Mouse (Mus musculus) cerebellum, adult 2 months (tissue): ENCODE data around the gene Gpc6. TPM values are rescaled to one million over a fixed set of nuclear protein-coding genes. Genes with fewer than 3 reads are reported as not detected.

Experiments
- DNase-seq, 2 experiments: peaks; one replicate each; pipeline ENCODE4 v3.0.0; 2021
- H3K27ac ChIP-seq: fragments of 200-500 bp; 2 replicates; pipeline ENCODE4 v1.5.1; 2012; ENCODE audit warnings: low read length, control low read depth, inconsistent platforms; ENCODE audit not compliant: insufficient read depth
- H3K27me3 ChIP-seq: fragments of 200-500 bp; 2 replicates; pipeline ENCODE4 v1.6.1; 2012; ENCODE audit warnings: inconsistent platforms, mild to moderate bottlenecking, low read length, moderate library complexity; ENCODE audit not compliant: control insufficient read depth, insufficient read depth
- H3K4me1 ChIP-seq: fragments of 200-500 bp; 2 replicates; pipeline ENCODE4 v1.6.1; 2011; ENCODE audit warnings: low read length; ENCODE audit not compliant: control insufficient read depth, insufficient read depth
- H3K4me3 ChIP-seq: fragments of 200-500 bp; replicated peaks from 2 replicates; pipeline ENCODE3; 2011; ENCODE audit warnings: mild to moderate bottlenecking, low read depth, low read length, control low read depth; ENCODE audit not compliant: insufficient read depth
- CTCF ChIP-seq: fragments of 200-500 bp; IDR thresholded peaks from 2 replicates; pipeline ENCODE4 v1.5.1; 2011; ENCODE audit warnings: low read depth, mild to moderate bottlenecking, control low read depth, low read length, moderate library complexity, borderline replicate concordance; ENCODE audit not compliant: insufficient read depth
- POLR2A ChIP-seq: fragments of 200-500 bp; IDR thresholded peaks from 2 replicates; pipeline ENCODE4 v1.6.1; 2011; ENCODE audit warnings: low read length, control low read depth, borderline replicate concordance; ENCODE audit not compliant: insufficient read depth
- WGBS: fragments of 180-500 bp; shearing (Covaris S2); methylation state at CpG from one replicate; pipeline ENCODE4 v1.1.7; 2018; 5-methylcytosine and 5-hydroxymethylcytosine counted together
- polyA plus RNA-seq: library from polyadenylated mRNA; depleted of rRNA; stranded (reverse); fragments of >200 nt; gene quantifications from 2 replicates; pipeline ENCODE4 v1.2.3, GENCODE M21; 2012

Gpc6 gene
- polyA plus RNA-seq, 1 experiment, result 5.3 TPM

DNA sequence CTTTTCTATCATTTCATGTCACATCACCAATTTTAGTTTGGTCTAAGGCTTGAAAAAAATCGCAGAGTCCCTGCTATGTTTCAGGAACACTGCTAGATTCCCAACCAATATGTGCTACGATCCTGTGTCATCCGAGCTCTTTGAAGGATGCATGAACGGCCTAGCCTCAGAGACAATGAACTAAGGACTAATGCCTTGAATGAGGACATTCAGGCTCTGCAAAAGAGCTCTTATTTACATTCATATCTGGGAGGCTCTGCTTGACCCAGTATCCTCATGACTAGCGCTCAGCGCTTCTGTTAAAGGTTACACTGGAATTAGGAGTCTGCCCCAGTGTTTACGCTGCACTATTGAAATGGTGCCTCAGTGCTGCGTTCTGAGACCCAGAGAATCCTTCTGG, 125.8 kb downstream of the Gpc6 start:
- H3K27me3 ChIP-seq, result no peaks in the 10 kb centered on the region
- TF ChIP-seq CTCF (no peak), POLR2A (no peak)
- H3K4me1 ChIP-seq, result no peaks in the 10 kb centered on the region
- 83% methylated on average over 8 of the region's 8 CpGs for WGBS
- no peak overlapping the region for H3K4me3 ChIP-seq
- DNase-seq, result no peak
- H3K27ac ChIP-seq, result no peak overlapping the region

DNA sequence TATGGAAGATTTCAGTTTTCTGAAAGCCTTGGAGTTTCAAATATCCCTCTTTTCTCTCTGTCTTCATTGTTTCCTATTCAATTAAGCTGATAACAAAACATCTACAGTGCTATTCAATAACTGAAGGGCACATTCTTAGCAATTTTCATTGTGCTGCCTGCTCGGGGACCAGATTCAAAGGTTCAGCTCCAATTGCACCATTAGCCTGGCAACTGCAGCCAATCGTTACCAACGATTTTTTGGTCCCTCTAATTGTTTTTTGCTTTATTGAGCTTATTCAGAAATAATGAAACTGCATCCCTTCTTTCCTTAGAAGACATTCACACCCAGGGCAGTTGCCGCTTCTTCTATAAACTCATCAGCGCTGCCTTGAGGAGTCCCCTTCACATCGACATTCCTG, 128.2 kb downstream of the Gpc6 start:
- Histone ChIP-seq H3K4me1 (no peaks in the 10 kb centered on the region), H3K27me3 (no peaks in the 10 kb centered on the region), H3K27ac (no peak overlapping the region), H3K4me3 (no peak overlapping the region)
- WGBS, result 64% methylated on average over 6 of the region's 6 CpGs
- no peak for DNase-seq
- TF ChIP-seq POLR2A, result no peak
- no peak for TF ChIP-seq CTCF

DNA sequence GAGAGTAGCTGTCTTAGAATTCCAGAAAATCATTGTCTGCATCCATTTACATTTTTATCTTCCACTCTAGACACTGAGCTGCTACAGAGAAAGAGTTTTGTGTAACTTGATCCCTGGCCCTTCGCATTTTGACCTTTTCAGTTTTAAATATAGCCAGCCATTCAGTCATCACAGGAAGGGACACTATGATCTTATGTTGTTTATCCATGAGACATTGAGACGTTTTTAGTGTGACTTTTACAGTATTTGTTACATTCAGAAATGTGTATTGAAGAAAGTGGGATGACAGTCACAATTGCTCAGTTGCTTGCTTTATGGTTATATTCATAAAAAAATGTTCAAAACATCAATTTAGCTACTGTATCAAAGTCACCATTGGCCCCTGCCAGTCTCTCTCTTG, 130.0 kb downstream of the Gpc6 start:
- WGBS, result 75% methylated on average over 2 of the region's 2 CpGs
- DNase-seq, result no peak
- H3K27me3 ChIP-seq, result no peaks in the 10 kb centered on the region
- no peaks in the 10 kb centered on the region for H3K4me1 ChIP-seq
- H3K4me3 ChIP-seq, result no peak overlapping the region
- no peak for TF ChIP-seq CTCF
- TF ChIP-seq POLR2A, result no peak
- no peak overlapping the region for H3K27ac ChIP-seq

- 18% methylated on average over 2 of the region's 2 CpGs for WGBS
- Histone ChIP-seq H3K4me1 (no peaks in the 10 kb centered on the region), H3K4me3 (no peak overlapping the region), H3K27me3 (no peaks in the 10 kb centered on the region), H3K27ac (no peak overlapping the region)
- TF ChIP-seq POLR2A (no peak), CTCF (no peak)
- no peak for DNase-seq
These were observed 136.0 kb downstream of the Gpc6 start for GRCm38 (mm10) chr14:117061078-117061477.

DNA sequence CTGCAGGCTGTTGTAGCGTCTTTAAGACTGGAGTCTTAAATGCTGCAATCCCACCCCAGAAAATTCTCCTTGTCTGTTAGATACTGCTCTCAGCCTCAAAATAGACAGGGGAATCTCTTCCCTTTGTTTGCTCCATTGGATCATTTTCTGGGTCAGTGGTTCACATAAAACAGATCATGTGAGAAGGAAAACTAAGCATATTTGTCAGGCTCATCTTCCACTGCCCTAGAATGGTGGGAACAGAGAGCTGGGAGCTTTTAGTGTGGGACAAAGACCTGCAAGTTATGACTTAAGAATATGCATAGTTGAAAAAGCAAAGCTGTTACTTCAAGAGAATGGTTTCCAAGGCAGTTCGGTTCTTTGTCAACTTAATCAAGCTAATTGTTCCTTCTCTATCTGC, 136.4 kb downstream of the Gpc6 start:
- no peak overlapping the region for H3K27ac ChIP-seq
- H3K4me1 ChIP-seq, result no peaks in the 10 kb centered on the region
- WGBS, result 44% methylated on average over 2 of the region's 2 CpGs
- no peak for DNase-seq
- TF ChIP-seq POLR2A (no peak), CTCF (no peak)
- H3K4me3 ChIP-seq, result no peak overlapping the region
- no peaks in the 10 kb centered on the region for H3K27me3 ChIP-seq

DNA sequence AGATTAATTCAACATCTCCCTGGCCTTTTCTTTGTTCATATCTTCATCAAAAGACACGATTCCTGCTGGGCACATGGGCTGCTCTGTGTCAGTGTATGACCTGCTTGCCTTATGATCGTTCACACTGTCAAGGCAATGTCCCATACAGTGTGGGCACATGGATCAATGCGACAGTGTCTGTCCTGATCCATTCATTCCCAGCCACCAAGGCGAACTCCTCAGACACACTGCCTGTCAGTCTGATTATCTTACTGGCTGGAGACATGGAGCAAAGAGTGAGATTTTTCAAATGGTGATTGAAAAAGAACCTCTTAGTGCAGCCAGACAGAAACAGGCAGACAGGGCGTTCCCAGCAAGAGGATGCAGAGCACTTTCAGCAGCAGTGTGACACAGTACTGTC, 143.1 kb downstream of the Gpc6 start:
- no peak for TF ChIP-seq CTCF
- TF ChIP-seq POLR2A, result no peak

GRCm38 (mm10) chr14:117070470-117071085, 145.5 kb downstream of the Gpc6 start:
- H3K27ac ChIP-seq, result no peak overlapping the region

More for the DNA sequence above, 143.1 kb downstream of the Gpc6 start:
- 24% methylated on average over 5 of the region's 5 CpGs for WGBS
- Histone ChIP-seq H3K4me1 (no peaks in the 10 kb centered on the region), H3K27me3 (no peaks in the 10 kb centered on the region), H3K4me3 (no peak overlapping the region), H3K27ac (no peak overlapping the region)
- no peak for DNase-seq

DNA sequence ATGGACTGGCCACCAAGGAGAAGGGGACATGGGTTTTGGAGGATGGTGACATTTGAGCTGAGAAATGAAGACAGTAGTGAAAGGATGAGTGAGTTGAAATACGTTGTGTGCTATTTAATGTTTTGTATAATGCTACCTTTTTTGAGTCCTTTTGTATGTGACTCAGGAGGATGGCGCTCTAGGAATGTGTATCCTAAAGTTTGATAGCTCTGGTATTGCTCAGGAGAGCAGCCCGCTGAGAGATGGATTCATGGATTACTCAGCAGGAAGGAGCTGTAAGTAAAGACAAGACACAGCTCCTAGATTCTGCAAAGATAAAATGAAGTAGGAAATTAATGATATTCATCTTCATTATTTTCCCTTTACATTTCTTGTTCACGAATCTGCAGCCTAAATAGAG, 168.5 kb downstream of the Gpc6 start:
- Histone ChIP-seq H3K4me1 (no peaks in the 10 kb centered on the region), H3K4me3 (no peak overlapping the region), H3K27ac (no peak overlapping the region), H3K27me3 (no peaks in the 10 kb centered on the region)
- 91% methylated on average over 4 of the region's 4 CpGs for WGBS
- TF ChIP-seq CTCF (no peak), POLR2A (no peak)
- DNase-seq, result no peak

More at GRCm38 (mm10) chr14:117070470-117071085, 145.5 kb downstream of the Gpc6 start:
- DNase-seq, result no peak
- Histone ChIP-seq H3K4me3 (no peak overlapping the region), H3K4me1 (no peaks in the 10 kb centered on the region), H3K27me3 (no peaks in the 10 kb centered on the region)
- no peak for TF ChIP-seq CTCF
- no peak for TF ChIP-seq POLR2A
- WGBS, result 92% methylated on average over 4 of the region's 4 CpGs
